Mouse (Mus musculus): ENCODE data around the gene Ccdc162. TPM values are rescaled to one million over a fixed set of nuclear protein-coding genes. Genes with fewer than 3 reads are reported as not detected.

Gene Ccdc162
- 3.9 TPM for total RNA-seq (2023)

DNA sequence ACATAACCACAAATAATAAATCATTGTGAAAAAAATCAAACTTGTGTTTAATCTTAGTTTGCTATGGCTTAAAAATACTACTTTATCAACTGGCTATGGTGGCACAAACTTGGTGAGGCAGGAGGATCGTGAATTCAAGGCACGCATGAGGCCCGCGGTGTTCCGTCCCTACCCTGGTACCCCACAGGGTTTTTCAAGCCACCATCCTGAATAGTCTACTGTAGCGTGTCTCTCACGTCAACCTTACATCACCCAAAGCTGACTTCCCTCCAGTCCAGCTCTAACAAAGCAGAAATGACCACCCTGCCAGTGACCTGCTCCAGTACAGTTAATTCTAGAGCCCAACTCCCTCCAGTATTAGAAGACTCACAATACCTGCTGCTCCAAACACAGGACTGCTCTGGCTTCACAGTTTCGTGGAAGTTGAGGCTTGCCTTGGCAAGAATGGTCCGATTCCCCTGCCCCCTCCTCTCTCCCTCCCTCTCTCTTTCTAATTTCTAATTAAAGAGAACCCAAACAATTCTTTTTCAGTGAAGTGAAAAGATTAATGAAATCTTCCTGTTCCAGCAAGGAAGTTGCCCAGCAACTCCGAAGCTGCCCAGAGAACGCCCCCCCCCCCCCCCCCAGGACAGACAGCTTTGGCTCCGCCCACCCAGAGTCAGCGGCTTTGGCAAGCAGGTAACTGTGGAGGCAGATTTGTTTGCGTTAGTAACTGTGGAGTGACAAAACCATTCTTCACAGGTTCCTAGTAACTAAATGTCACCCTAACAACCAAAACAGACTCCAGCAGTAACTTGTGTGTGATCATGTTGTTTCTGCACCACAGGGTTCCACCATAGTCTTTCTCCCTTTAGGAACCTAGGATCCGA, at the start of gene Ccdc162:
TSS of gene Ccdc162 (minus strand) at position 606 of the 869 bp plus-strand sequence.

GRCm38 (mm10) chr10:41518981-41519618, 197.3 kb downstream of the Ccdc162 start, which contains the start of gene Cd164:
Cd164 (plus strand) TSS chr10:41519414.

DNA sequence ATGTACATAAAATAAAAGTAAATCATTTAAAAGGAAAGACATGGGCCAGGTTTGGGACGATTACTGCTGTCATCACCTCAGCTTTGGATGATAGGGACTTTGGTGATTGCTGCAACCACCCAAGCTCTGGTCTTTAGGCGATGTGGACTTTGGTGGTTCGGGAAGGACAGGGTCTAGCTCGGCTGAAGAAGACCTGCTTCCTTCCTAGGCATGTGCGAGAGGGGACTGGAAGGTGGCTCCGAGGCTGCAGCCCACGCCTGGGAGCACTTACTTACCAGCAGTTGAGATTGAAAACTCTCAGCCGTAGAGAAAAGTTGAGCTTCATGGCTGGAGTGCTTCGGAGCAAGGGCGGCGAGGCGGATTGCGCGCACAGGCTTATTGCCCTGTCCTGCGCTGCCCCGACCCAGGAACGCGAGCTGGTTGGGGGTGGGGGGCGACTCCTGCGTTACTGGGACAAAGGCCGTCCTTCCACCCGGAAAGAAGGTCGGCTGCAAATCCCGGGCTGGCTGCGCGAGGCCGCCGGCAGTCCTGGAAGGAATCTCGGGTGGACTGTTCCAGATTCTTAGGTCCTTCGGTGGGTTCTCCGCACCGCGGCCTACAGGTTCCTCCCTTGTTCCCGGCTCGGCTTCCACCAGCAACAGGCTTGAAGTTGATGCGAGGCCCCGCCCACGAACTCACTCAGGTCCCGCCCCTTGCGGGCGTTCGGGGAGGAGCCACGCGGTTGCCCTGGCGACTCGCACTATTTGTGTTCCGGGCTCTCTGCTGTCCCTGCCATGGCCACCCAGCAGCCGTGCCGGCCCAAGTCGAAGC, 226.5 kb downstream of the Ccdc162 start, which contains the start of the genes Smpd2 and Ppil6:
TSS of gene Smpd2 (minus strand) at position 662 of the 810 bp plus-strand sequence.
TSS of gene Ppil6 (plus strand) at position 732 of the 810 bp plus-strand sequence.

Other genes with a start within 250 kb of the Ccdc162 start
- 277 TPM for gene Mical1, start 240.3 kb downstream of the Ccdc162 start, total RNA-seq (2023)
- gene Smpd2, start 226.3 kb downstream of the Ccdc162 start, total RNA-seq (2023) = 18.0 TPM
- not detected for gene Ppil6, start 226.2 kb downstream of the Ccdc162 start, total RNA-seq (2023)
- gene Cd164, start 197.2 kb downstream of the Ccdc162 start, total RNA-seq (2023) = 308 TPM
- gene Cep57l1, start 93.2 kb upstream of the Ccdc162 start, total RNA-seq (2023) = 16.5 TPM
- 80.9 TPM for gene Sesn1, start 93.3 kb upstream of the Ccdc162 start, total RNA-seq (2023)

Measured in CD8-positive naive resting alpha-beta T cell, adult 57 days (primary cell).